Mouse (Mus musculus): ENCODE data around the gene Ap5b1. TPM values are rescaled to one million over a fixed set of nuclear protein-coding genes. Genes with fewer than 3 reads are reported as not detected.

Ap5b1 gene
- polyA plus RNA-seq, 1 experiment from 2014 or later: 4.7 TPM

DNA sequence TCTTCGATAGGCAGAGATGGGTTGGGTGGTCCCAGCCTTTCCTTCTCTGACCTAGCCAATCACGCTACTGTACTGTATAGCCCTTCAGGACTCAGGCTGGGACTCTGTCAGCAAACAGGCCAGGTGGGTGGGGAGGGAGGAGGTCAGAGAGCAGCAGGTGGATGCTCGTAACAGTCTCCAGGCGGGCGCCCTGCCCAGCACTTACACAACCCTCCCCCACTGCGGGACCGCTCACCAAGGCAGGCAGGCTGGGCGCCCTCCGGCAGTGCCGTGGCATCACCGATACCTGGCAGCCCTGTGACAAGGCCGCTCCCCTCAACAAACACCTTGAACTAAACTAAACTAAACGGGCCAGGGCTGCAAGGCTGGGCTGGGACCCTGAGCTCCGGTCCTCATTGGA, 13.6 kb upstream of the Ap5b1 start:
- no peaks in the 10 kb centered on the region for H3K27me3 ChIP-seq (ENCODE audit: control insufficient read depth, insufficient read depth, low read length)
- 59% methylated on average over 14 of the region's 14 CpGs for WGBS
- ATAC-seq (ENCODE audit: low FRiP score, low TSS enrichment): peak; percentile 82
- H3K4me1 ChIP-seq (replicated peaks; ENCODE audit: control insufficient read depth, insufficient read depth): no peaks in the 10 kb centered on the region
- no peak overlapping the region for H3K4me3 ChIP-seq (ENCODE audit: low read depth, low read length)
- H3K27ac ChIP-seq (replicated peaks): peak overlapping the region; percentile 65
- DNase-seq (ENCODE audit: low spot score): peak; percentile 86
- no peak overlapping the region for H3K9ac ChIP-seq (ENCODE audit: low read length)
- H3K36me3 ChIP-seq (ENCODE audit: control insufficient read depth, insufficient read depth, low read length): peaks cover 3% of the 10 kb centered on the region; the same call in 1 of the 2 replicates
- no peaks in the 10 kb centered on the region for H3K9me3 ChIP-seq (ENCODE audit: control insufficient read depth, low read length)
- H3K4me2 ChIP-seq (replicated peaks; ENCODE audit: low read depth): peak overlapping the region; percentile 23; the same call in 1 of the 2 replicates
- TF ChIP-seq CTCF (IDR thresholded peaks at IDR 0.05; ENCODE audit: low read depth) (no peak), EP300 (optimal IDR thresholded peaks at IDR 0.05) (no peak)

DNA sequence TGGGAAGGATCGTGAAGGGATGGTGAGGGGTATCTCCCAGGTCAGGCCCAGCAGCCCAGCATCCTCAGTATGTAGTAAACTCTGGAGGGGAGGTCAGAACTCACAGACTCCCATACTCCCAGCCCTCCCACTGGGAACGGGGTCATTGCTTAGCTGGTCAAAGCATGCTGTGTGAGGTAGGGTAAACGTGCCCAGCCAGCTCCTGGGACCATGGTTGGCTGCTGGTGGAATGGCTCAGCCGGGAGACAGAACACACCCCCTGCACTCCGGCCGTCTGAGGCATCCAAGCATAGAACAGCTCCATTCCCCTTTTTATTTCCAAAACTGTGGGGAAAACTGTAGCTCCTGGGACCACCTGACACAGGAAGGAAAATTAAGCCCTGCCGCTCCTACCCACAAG, 9.7 kb upstream of the Ap5b1 start:
- H3K27ac ChIP-seq (replicated peaks): no peak overlapping the region
- H3K4me1 ChIP-seq (replicated peaks; ENCODE audit: control insufficient read depth, insufficient read depth): no peaks in the 10 kb centered on the region
- TF ChIP-seq EP300 (optimal IDR thresholded peaks at IDR 0.05) (no peak), CTCF (IDR thresholded peaks at IDR 0.05; ENCODE audit: low read depth) (no peak)
- H3K9ac ChIP-seq (ENCODE audit: low read length): peak overlapping the region; percentile 18; the same call in 1 of the 2 replicates
- peak overlapping the region; percentile 58 for H3K4me2 ChIP-seq (replicated peaks; ENCODE audit: low read depth)
- H3K27me3 ChIP-seq (ENCODE audit: control insufficient read depth, insufficient read depth, low read length): no peaks in the 10 kb centered on the region
- no peak for ATAC-seq (ENCODE audit: low FRiP score, low TSS enrichment)
- DNase-seq (ENCODE audit: low spot score): no peak
- WGBS: 47% methylated on average over 7 of the region's 7 CpGs
- H3K4me3 ChIP-seq (ENCODE audit: low read depth, low read length): peak overlapping the region; percentile 50; the same call in 1 of the 2 replicates
- H3K36me3 ChIP-seq (ENCODE audit: control insufficient read depth, insufficient read depth, low read length): no peaks in the 10 kb centered on the region
- no peaks in the 10 kb centered on the region for H3K9me3 ChIP-seq (ENCODE audit: control insufficient read depth, low read length)

DNA sequence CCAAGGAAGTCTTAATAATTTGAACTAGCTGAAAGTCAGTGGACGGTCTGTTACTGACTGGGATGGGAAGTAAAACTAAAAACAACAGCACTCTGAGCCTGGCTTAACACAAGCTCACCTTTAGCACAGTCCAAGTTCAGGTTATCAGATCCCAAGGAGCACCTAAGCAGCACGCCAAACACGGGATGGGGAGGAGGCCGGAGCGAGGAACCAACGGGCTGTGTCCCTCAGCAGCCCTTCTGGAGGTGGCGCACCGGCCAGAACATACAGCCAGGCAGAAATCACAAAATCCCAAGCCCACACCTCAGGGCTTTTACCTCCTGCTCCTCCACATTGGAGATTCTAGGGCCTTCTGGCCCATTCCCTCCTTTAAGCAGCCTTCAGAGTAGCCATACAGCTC, 9.1 kb upstream of the Ap5b1 start:
- peak overlapping the region; percentile 50 for H3K4me3 ChIP-seq (ENCODE audit: low read depth, low read length)
- H3K27ac ChIP-seq (replicated peaks): no peak overlapping the region
- no peaks in the 10 kb centered on the region for H3K27me3 ChIP-seq (ENCODE audit: control insufficient read depth, insufficient read depth, low read length)
- no peaks in the 10 kb centered on the region for H3K9me3 ChIP-seq (ENCODE audit: control insufficient read depth, low read length)
- DNase-seq (ENCODE audit: low spot score) (peak; percentile 51), ATAC-seq (ENCODE audit: low FRiP score, low TSS enrichment) (no peak)
- H3K9ac ChIP-seq (ENCODE audit: low read length): 0 out of 2 replicates have a peak overlapping the region, but pooled peaks have one; percentile 18
- H3K36me3 ChIP-seq (ENCODE audit: control insufficient read depth, insufficient read depth, low read length): no peaks in the 10 kb centered on the region
- 67% methylated on average over 8 of the region's 8 CpGs for WGBS
- no peak for TF ChIP-seq EP300 (optimal IDR thresholded peaks at IDR 0.05)
- H3K4me1 ChIP-seq (replicated peaks; ENCODE audit: control insufficient read depth, insufficient read depth): no peaks in the 10 kb centered on the region
- peak overlapping the region; percentile 58 for H3K4me2 ChIP-seq (replicated peaks; ENCODE audit: low read depth)

DNA sequence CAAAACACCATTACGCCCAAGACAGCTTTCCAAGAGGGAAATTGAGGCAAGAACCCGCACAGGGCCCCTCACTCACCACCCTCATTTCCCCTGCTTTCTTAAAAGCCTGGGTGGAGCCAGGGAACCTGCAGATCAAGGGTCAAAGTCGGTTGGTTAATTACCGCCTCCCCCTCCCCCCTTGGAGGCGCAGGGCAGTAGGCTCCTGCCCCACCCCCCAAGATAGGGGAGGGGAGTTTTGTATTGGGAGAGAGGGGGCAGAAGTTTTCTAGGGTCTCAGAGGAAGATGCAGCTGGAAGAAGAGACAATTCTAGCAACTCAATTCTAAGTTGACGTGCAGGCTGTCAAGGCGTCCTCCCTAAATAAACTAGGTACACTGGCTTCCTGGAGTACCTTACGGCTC, 8.6 kb upstream of the Ap5b1 start:
- H3K36me3 ChIP-seq (ENCODE audit: control insufficient read depth, insufficient read depth, low read length): no peaks in the 10 kb centered on the region
- peak overlapping the region; percentile 50 for H3K4me3 ChIP-seq (ENCODE audit: low read depth, low read length)
- no peaks in the 10 kb centered on the region for H3K4me1 ChIP-seq (replicated peaks; ENCODE audit: control insufficient read depth, insufficient read depth)
- no peak for TF ChIP-seq EP300 (optimal IDR thresholded peaks at IDR 0.05)
- TF ChIP-seq CTCF (IDR thresholded peaks at IDR 0.05; ENCODE audit: low read depth): no peak
- WGBS: 18% methylated on average over 8 of the region's 8 CpGs
- H3K27me3 ChIP-seq (ENCODE audit: control insufficient read depth, insufficient read depth, low read length): no peaks in the 10 kb centered on the region
- peak overlapping the region; percentile 8 for H3K9ac ChIP-seq (ENCODE audit: low read length)
- ATAC-seq (ENCODE audit: low FRiP score, low TSS enrichment) (no peak), DNase-seq (ENCODE audit: low spot score) (no peak)
- H3K27ac ChIP-seq (replicated peaks): no peak overlapping the region
- H3K4me2 ChIP-seq (replicated peaks; ENCODE audit: low read depth): peak overlapping the region; percentile 58
- no peaks in the 10 kb centered on the region for H3K9me3 ChIP-seq (ENCODE audit: control insufficient read depth, low read length)

DNA sequence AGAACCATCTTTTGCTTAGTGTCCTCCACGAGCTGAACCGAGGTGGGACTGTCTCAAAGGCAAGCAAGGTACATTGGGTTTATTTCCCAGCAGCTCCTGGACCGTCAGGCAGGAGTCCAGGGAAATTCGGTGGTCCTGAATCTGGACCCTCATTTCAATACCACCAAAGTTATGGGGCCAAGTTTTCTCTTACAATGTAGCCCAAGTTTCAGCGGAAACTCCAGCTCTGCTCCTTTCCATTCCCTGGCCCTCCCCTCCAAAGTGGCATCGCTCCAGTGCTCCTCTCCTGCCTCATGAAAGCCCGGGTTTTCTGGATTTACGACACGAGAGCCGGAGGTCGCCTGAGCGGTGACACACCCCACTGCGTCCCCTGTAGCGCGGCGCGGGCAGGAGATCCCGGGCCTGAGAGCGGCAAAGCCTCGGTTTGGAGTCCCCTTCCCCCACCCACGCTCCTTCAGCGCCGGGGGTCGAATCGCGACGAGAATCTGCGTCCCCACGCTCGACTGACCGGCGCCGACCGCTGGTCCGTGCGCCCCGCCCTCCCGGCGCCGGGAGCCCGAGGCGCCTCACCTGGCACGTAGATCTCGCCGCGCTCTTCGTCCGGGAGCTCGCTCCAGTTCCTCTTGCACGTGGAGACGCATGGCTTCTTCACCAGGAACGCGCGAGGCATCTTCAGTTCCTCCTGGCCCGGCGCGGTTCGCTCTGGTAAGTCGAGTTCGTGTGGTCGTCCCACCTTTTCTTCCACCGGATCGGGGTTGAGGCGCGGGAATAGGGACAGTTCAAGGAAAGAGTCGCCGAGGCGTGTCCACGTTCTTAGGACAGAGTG, 8.0 kb upstream of the Ap5b1 start:
- Histone ChIP-seq H3K36me3 (ENCODE audit: control insufficient read depth, insufficient read depth, low read length) (no peaks in the 10 kb centered on the region), H3K9me3 (ENCODE audit: control insufficient read depth, low read length) (no peaks in the 10 kb centered on the region), H3K4me3 (ENCODE audit: low read depth, low read length) (peak overlapping the region; percentile 50), H3K9ac (ENCODE audit: low read length) (peak overlapping the region; percentile 54), H3K4me2 (replicated peaks; ENCODE audit: low read depth) (peak overlapping the region; percentile 58), H3K27me3 (ENCODE audit: control insufficient read depth, insufficient read depth, low read length) (no peaks in the 10 kb centered on the region), H3K27ac (replicated peaks) (peak overlapping the region; percentile 77), H3K4me1 (replicated peaks; ENCODE audit: control insufficient read depth, insufficient read depth) (no peaks in the 10 kb centered on the region)
- ATAC-seq (ENCODE audit: low FRiP score, low TSS enrichment) (peak; percentile 1; the same call in 1 of the 2 replicates), DNase-seq (ENCODE audit: low spot score) (peak; percentile 58)
- 1% methylated on average over 61 of the region's 69 CpGs for WGBS
- TF ChIP-seq EP300 (optimal IDR thresholded peaks at IDR 0.05) (no peak), CTCF (IDR thresholded peaks at IDR 0.05; ENCODE audit: low read depth) (no peak)

DNA sequence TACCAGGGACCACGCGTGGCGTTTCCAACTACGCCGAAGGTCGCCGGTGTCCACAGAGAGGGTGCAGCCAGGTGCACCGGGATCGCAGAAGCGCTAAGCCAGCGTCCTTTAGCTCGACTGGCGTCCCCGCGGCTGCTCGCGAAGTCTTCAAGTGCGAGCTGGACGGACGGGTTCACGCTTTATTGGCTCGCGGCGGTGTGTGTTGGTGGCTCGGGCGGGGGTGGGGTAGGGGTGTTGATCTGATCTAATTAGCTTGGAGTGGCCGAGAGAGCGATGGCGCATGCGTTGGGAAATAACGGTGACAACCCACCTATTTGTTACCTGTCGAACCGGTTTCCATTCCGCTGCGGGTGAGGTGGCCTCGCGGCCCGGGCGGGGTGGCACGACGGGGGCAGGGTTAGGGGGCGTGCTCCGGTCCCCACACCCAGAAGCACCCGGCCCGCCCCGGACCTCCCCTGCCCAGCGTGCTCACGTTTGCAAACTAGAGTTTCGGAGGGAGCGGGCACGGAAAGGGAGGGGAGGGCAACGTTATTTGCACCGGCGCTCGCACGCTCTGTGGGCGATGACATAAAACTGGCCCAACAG, 7.3 kb upstream of the Ap5b1 start, which contains the start of gene Ovol1:
Gene Ovol1, minus strand, starts transcription at position 190 of the 585 bp plus-strand sequence.
- H3K4me2 ChIP-seq (replicated peaks; ENCODE audit: low read depth): peak within 1 kb of the TSS; percentile 58
- H3K36me3 ChIP-seq (ENCODE audit: control insufficient read depth, insufficient read depth, low read length): no peaks in the 10 kb centered on the region
- DNase-seq (ENCODE audit: low spot score) (peak; percentile 92), ATAC-seq (ENCODE audit: low FRiP score, low TSS enrichment) (peak; percentile 84)
- WGBS: 2% methylated on average over 57 of the region's 57 CpGs
- H3K27ac ChIP-seq (replicated peaks): peak within 1 kb of the TSS; percentile 86
- peak within 1 kb of the TSS; percentile 50 for H3K4me3 ChIP-seq (ENCODE audit: low read depth, low read length)
- no peaks in the 10 kb centered on the region for H3K4me1 ChIP-seq (replicated peaks; ENCODE audit: control insufficient read depth, insufficient read depth)
- peak within 1 kb of the TSS; percentile 54 for H3K9ac ChIP-seq (ENCODE audit: low read length)
- H3K27me3 ChIP-seq (ENCODE audit: control insufficient read depth, insufficient read depth, low read length): no peaks in the 10 kb centered on the region
- no peaks in the 10 kb centered on the region for H3K9me3 ChIP-seq (ENCODE audit: control insufficient read depth, low read length)
- TF ChIP-seq CTCF (IDR thresholded peaks at IDR 0.05; ENCODE audit: low read depth) (no peak), EP300 (optimal IDR thresholded peaks at IDR 0.05) (peak; percentile 28)
